Mouse (Mus musculus) CH12.LX (cell line): ENCODE results near the gene Slc35d2. TPM values are rescaled to one million over a fixed set of nuclear protein-coding genes. Genes with fewer than 3 reads are reported as not detected.
A peak's percentile ranks its signal among the peaks of the same experiment; 100 is the strongest.

Source experiments
- DNase-seq: peaks from one replicate; pipeline ENCODE4 v3.0.0-alpha.2; 2013; ENCODE audit errors: extremely low read depth
- H3K27ac ChIP-seq: 2 replicates; pipeline ENCODE4 v1.5.1; 2012; ENCODE audit warnings: low read depth, mild to moderate bottlenecking, control low read depth, moderate library complexity; ENCODE audit not compliant: insufficient read depth
- H3K27me3 ChIP-seq: replicated peaks from 2 replicates; pipeline ENCODE3; 2012; ENCODE audit warnings: inconsistent platforms
- H3K36me3 ChIP-seq, 2 experiments: replicated peaks in 1 of 2; 2 replicates each; pipeline versions ENCODE3 to v1.6.1; 2012; ENCODE audit warnings: inconsistent platforms in 1 of 2, low read length in 1 of 2, mild to moderate bottlenecking in 1 of 2, mixed read lengths in 1 of 2, moderate library complexity in 1 of 2; ENCODE audit not compliant: control insufficient read depth in 1 of 2, insufficient read depth in 1 of 2
- H3K4me1 ChIP-seq, 2 experiments: 2 replicates each; pipeline ENCODE4 v1.6.1; 2012; ENCODE audit warnings: inconsistent platforms in 1 of 2, moderate library complexity in 1 of 2; ENCODE audit not compliant: insufficient read depth in 2 of 2, control insufficient read depth in 1 of 2
- H3K4me2 ChIP-seq: 2 replicates; pipeline ENCODE4 v1.6.1; 2012; ENCODE audit warnings: low read depth, mild to moderate bottlenecking, control low read depth; ENCODE audit not compliant: poor library complexity, insufficient read depth, severe bottlenecking
- H3K4me3 ChIP-seq, 3 experiments: fragments of 150-350 bp in 1 of 3; sonication (generic) in 1 of 3; replicated peaks in 1 of 3; 2 replicates each; pipeline versions ENCODE3 to v1.5.1; 2011 to 2012; ENCODE audit warnings: low read depth in 2 of 3, low read length in 2 of 3, mild to moderate bottlenecking in 2 of 3, moderate library complexity in 2 of 3, control low read depth in 1 of 3, improper control_type of control experiment in 1 of 3, inconsistent platforms in 1 of 3, mixed read lengths in 1 of 3; ENCODE audit not compliant: poor library complexity in 1 of 3
- H3K79me2 ChIP-seq: replicated peaks from 2 replicates; pipeline ENCODE4 v1.6.1; 2012; ENCODE audit warnings: mild to moderate bottlenecking, moderate library complexity; ENCODE audit not compliant: control insufficient read depth, poor library complexity, insufficient read depth, severe bottlenecking; ENCODE audit errors: extremely low read depth
- H3K9ac ChIP-seq: 2 replicates; pipeline ENCODE4 v1.6.1; 2012; ENCODE audit warnings: low read depth, mild to moderate bottlenecking, control low read depth, moderate library complexity; ENCODE audit not compliant: insufficient read depth
- H3K9me3 ChIP-seq: replicated peaks from 2 replicates; pipeline ENCODE3; 2012; ENCODE audit warnings: low read length, inconsistent platforms, mixed read lengths
- BHLHE40 ChIP-seq: IDR thresholded peaks from 2 replicates; pipeline ENCODE4 v1.6.1; 2011; ENCODE audit warnings: mild to moderate bottlenecking, low read depth, low read length, improper control_type of control experiment
- CTCF ChIP-seq, 2 experiments: IDR thresholded peaks in 1 of 2; conservative IDR thresholded peaks in 1 of 2; 2 replicates each; pipeline ENCODE4 v1.5.1; 2011 to 2012; ENCODE audit warnings: low read depth in 2 of 2, low read length in 2 of 2, improper control_type of control experiment in 1 of 2, inconsistent platforms in 1 of 2, mild to moderate bottlenecking in 1 of 2, moderate library complexity in 1 of 2
- E2F4 ChIP-seq: IDR thresholded peaks from 2 replicates; pipeline ENCODE4 v1.6.1; 2011; ENCODE audit warnings: low read depth, low read length, improper control_type of control experiment; ENCODE audit not compliant: insufficient replicate concordance
- JUND ChIP-seq: conservative IDR thresholded peaks from 2 replicates; pipeline ENCODE4 v1.6.1; 2011; ENCODE audit warnings: low read depth, low read length, improper control_type of control experiment
- MAX ChIP-seq: IDR thresholded peaks from 2 replicates; pipeline ENCODE4 v1.6.1; 2011; ENCODE audit warnings: low read length, improper control_type of control experiment
- MEF2A ChIP-seq: IDR thresholded peaks from 2 replicates; pipeline ENCODE4 v1.6.1; 2014; ENCODE audit warnings: low read depth, mild to moderate bottlenecking, inconsistent platforms, low read length, improper control_type of control experiment, borderline replicate concordance
- MXI1 ChIP-seq: IDR thresholded peaks from 2 replicates; pipeline ENCODE4 v1.6.1; 2011; ENCODE audit warnings: mild to moderate bottlenecking, low read depth, low read length, improper control_type of control experiment
- NRF1 ChIP-seq: IDR thresholded peaks from 2 replicates; pipeline ENCODE4 v1.6.1; 2014; ENCODE audit warnings: low read depth, mild to moderate bottlenecking, inconsistent platforms, low read length, improper control_type of control experiment, moderate library complexity
- POLR2A ChIP-seq: IDR thresholded peaks from 2 replicates; pipeline ENCODE4 v1.6.1; 2011; ENCODE audit warnings: low read depth, mild to moderate bottlenecking, improper control_type of control experiment, low read length
- RCOR1 ChIP-seq: conservative IDR thresholded peaks from 2 replicates; pipeline ENCODE4 v1.6.1; 2012; ENCODE audit warnings: low read depth, mild to moderate bottlenecking, inconsistent platforms, low read length, improper control_type of control experiment
- SIN3A ChIP-seq: IDR thresholded peaks from 2 replicates; pipeline ENCODE4 v1.6.1; 2012; ENCODE audit warnings: low read length, improper control_type of control experiment, inconsistent platforms
- UBTF ChIP-seq: IDR thresholded peaks from 2 replicates; pipeline ENCODE4 v1.6.1; 2012; ENCODE audit warnings: low read depth, mild to moderate bottlenecking, inconsistent platforms, low read length, improper control_type of control experiment, moderate library complexity
- ZMIZ1 ChIP-seq: IDR thresholded peaks from 2 replicates; pipeline ENCODE4 v1.6.1; 2012; ENCODE audit warnings: low read depth, mild to moderate bottlenecking, inconsistent platforms, low read length, improper control_type of control experiment
- ZNF384 ChIP-seq: IDR thresholded peaks from 2 replicates; pipeline ENCODE4 v1.6.1; 2012; ENCODE audit warnings: low read depth, low read length, improper control_type of control experiment, inconsistent platforms
- dilution Hi-C: fragments of 300-500 bp; cut with MboI; formaldehyde crosslinking; loops from 2 replicates; pipeline ENCODE4 v1.14.3; 2020; ENCODE audit warnings: low sequenced_read_pairs; ENCODE audit not compliant: extremely low pct_unique_long_range_greater_than_20kb, extremely low pct_ligation_motif_present
- in situ Hi-C: fragments of 300-500 bp; cut with MboI; formaldehyde crosslinking; loops from 3 replicates; pipeline ENCODE4 v1.14.3; 2019; ENCODE audit warnings: low sequenced_read_pairs, low pct_ligation_motif_present, low pct_unique_long_range_greater_than_20kb, mixed read lengths
- polyA plus RNA-seq: library from polyadenylated mRNA; unstranded; fragments of >175 nt; gene quantifications from 2 replicates; pipeline ENCODE4 v1.2.1, GENCODE M21; 2012; ENCODE audit warnings: low read depth; ENCODE audit not compliant: insufficient read length
- total RNA-seq, 2 experiments: library from RNA; depleted of rRNA; stranded (reverse); fragments of 300-350 nt in 1 of 2; fragments of >200 nt in 1 of 2; gene quantifications; 2 replicates each; pipeline ENCODE4 v1.2.3; 2012 to 2014

Gene Slc35d2
- total and polyA plus RNA-seq, 3 experiments: 10.3 to 19.4 (median 17.2) TPM

GRCm38 (mm10) chr13:64161916-64162611 is 32.9 kb upstream of the Slc35d2 start:
- peaks cover 24% of the 10 kb centered on the region for H3K27me3 ChIP-seq
- in situ Hi-C loops: no loop called here
- peak overlapping the region; percentile 69 for H3K9ac ChIP-seq
- no peaks in the 10 kb centered on the region for H3K36me3 ChIP-seq
- peak overlapping the region; percentile 45 to 83 (median 71) for H3K4me3 ChIP-seq
- no peaks in the 10 kb centered on the region for H3K79me2 ChIP-seq
- peaks cover 0 to 14% of the 10 kb centered on the region in 2 experiments; a peak in 2 of 4 replicates for H3K4me1 ChIP-seq
- no peak overlapping the region for H3K27ac ChIP-seq
- dilution Hi-C loops: no loop called here
- H3K4me2 ChIP-seq: peak overlapping the region; percentile 50
- TF ChIP-seq UBTF: peak; percentile 82
- TF ChIP-seq RCOR1: 0 out of 2 replicates have a peak, but pooled peaks have one; percentile 22
- TF ChIP-seq BHLHE40: 0 out of 2 replicates have a peak, but pooled peaks have one; percentile 6
- TF ChIP-seq SIN3A: 0 out of 2 replicates have a peak, but pooled peaks have one; percentile 17
- peak; percentile 46 for TF ChIP-seq MXI1
- TF ChIP-seq JUND: no peak
- no peak for TF ChIP-seq CTCF (conservative IDR thresholded peaks at IDR 0.05 in 1 of 2, IDR thresholded peaks at IDR 0.05 in 1 of 2; ENCODE audit: low read depth in 2 of 2, low read length in 2 of 2)
- TF ChIP-seq ZNF384: no peak
- peak; percentile 40; the same call in 1 of the 2 replicates for TF ChIP-seq POLR2A
- TF ChIP-seq MAX: peak; percentile 65
- DNase-seq: no peak
- no peaks in the 10 kb centered on the region for H3K9me3 ChIP-seq

GRCm38 (mm10) chr13:64161548-64161915 is 32.4 kb upstream of the Slc35d2 start, which contains the start of gene Habp4:
Gene Habp4 (plus strand): TSS chr13:64161824.
- Histone ChIP-seq H3K27ac (no peak within 1 kb of the TSS), H3K9ac (peak within 1 kb of the TSS; percentile 69), H3K36me3 (no peaks in the 10 kb centered on the region), H3K4me2 (peak within 1 kb of the TSS; percentile 68), H3K79me2 (no peaks in the 10 kb centered on the region), H3K4me1 (peaks cover 0 to 14% of the 10 kb centered on the region in 2 experiments; a peak in 2 of 4 replicates), H3K27me3 (peaks cover 28% of the 10 kb centered on the region), H3K4me3 (peak within 1 kb of the TSS; percentile 45 to 83 (median 71)), H3K9me3 (no peaks in the 10 kb centered on the region)
- TF ChIP-seq POLR2A (peak; percentile 39), ZMIZ1 (no peak), JUND (no peak), MEF2A (peak; percentile 26; the same call in 1 of the 2 replicates), NRF1 (peak; percentile 59; the same call in 1 of the 2 replicates), E2F4 (no peak)
- dilution Hi-C loops: no loop called here
- peak; percentile 97 for DNase-seq
- in situ Hi-C loops: no loop called here
